Mouse (Mus musculus) kidney, embryonic 14.5 days (tissue): ENCODE measurements around the gene Tenm4. TPM values are rescaled to one million over a fixed set of nuclear protein-coding genes. Genes with fewer than 3 reads are reported as not detected.

ENCODE experiments used
- ATAC-seq: fragments of 200-750 bp; cut with Nextera tagmentation; 2 replicates; pipeline ENCODE4 v1.8.0; 2017; ENCODE audit warnings: moderate number of reproducible peaks, mild to moderate bottlenecking, moderate TSS enrichment, moderate library complexity; ENCODE audit not compliant: low FRiP score, low TSS enrichment
- H3K27ac ChIP-seq: fragments of 300-500 bp; sonication (generic); 2 replicates; pipeline ENCODE4 v1.5.1; 2014; ENCODE audit warnings: low read depth, mild to moderate bottlenecking, low read length, moderate library complexity, mixed read lengths
- H3K27me3 ChIP-seq: fragments of 300-500 bp; sonication (generic); 2 replicates; pipeline ENCODE4 v1.6.1; 2014; ENCODE audit warnings: mild to moderate bottlenecking, low read length; ENCODE audit not compliant: control insufficient read depth, insufficient read depth
- H3K36me3 ChIP-seq: fragments of 300-500 bp; sonication (generic); 2 replicates; pipeline ENCODE4 v1.6.1; 2014; ENCODE audit warnings: low read length, mixed read lengths; ENCODE audit not compliant: control insufficient read depth, insufficient read depth
- H3K4me1 ChIP-seq: fragments of 300-500 bp; sonication (generic); 2 replicates; pipeline ENCODE4 v1.6.1; 2014; ENCODE audit warnings: low read length, mixed read lengths; ENCODE audit not compliant: control insufficient read depth, insufficient read depth
- H3K4me2 ChIP-seq: fragments of 300-500 bp; sonication (generic); replicated peaks from 2 replicates; pipeline ENCODE4 v1.6.1; 2014; ENCODE audit warnings: low read depth, mild to moderate bottlenecking, low read length
- H3K4me3 ChIP-seq: fragments of 300-500 bp; sonication (generic); 2 replicates; pipeline ENCODE4 v1.5.1; 2014; ENCODE audit warnings: mild to moderate bottlenecking, low read length
- H3K9ac ChIP-seq: fragments of 300-500 bp; sonication (generic); 2 replicates; pipeline ENCODE4 v1.6.1; 2014; ENCODE audit warnings: low read depth, mild to moderate bottlenecking, low read length, moderate library complexity
- H3K9me3 ChIP-seq: fragments of 300-500 bp; sonication (generic); 2 replicates; pipeline ENCODE4 v1.6.1; 2016; ENCODE audit warnings: low read length; ENCODE audit not compliant: control insufficient read depth
- WGBS: fragments of 180-500 bp; shearing (Covaris S2); extraction: QIAGEN DNeasy Blood & Tissue Kit; methylation state at CpG from one replicate; pipeline ENCODE4 v1.1.7; 2014; 5-methylcytosine and 5-hydroxymethylcytosine counted together
- polyA plus RNA-seq: library from polyadenylated mRNA; unstranded; fragments of >200 nt; fragmentation: Nextera tagmentation; extraction: Ambion mirVana; gene quantifications from 2 replicates; pipeline ENCODE4 v1.2.1, GENCODE M21; 2014

Tenm4 gene
- polyA plus RNA-seq, 1 experiment from 2014 or later, result 51.0 TPM

DNA sequence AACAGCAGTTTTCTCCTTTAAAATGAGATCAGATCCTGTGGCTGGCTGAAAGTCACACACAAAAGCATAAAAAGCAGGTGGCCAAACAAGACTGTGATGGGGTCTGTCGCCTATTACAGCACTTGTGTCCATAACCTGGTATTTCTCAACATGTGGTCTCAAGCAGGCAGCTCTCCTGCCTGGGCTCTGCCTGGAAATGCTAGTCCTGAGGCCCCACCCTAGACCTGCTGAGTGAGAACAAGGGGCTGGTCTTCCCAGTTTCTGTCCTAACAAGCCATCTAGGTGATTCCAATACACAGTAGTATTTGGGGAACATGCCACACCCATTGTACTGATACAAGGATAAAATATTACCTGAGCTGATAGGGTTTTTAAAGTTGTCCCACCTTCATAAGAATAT is 73.8 kb downstream of the Tenm4 start:
- Histone ChIP-seq H3K27me3 (no peaks in the 10 kb centered on the region), H3K36me3 (no peaks in the 10 kb centered on the region), H3K27ac (no peak overlapping the region), H3K4me1 (no peaks in the 10 kb centered on the region), H3K4me2 (no peak overlapping the region), H3K9me3 (0 out of 2 replicates have a peak, but pooled peaks cover 3% of the 10 kb centered on the region), H3K4me3 (no peak overlapping the region), H3K9ac (no peak overlapping the region)
- WGBS, result 85% methylated on average over 1 of the region's 1 CpGs
- ATAC-seq, result no peak

DNA sequence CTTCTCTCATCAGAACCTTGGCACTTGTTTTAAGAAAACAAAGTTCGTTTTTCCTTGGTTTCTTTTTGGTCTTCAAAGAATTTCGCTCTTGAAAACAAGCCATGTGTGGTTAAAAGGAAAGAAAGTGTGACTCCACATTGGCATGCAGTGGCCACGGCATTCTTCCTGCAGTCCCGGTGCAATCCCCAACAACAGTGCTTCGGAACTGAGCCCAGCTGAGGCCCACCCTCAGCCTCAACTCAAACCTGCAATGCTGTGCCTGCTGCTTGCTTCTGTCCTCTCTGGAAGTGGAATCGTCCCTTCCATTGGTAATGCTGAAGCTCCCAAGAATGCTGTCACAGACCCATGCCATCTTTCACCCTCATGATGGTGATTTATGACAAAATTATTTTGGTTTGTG is 88.6 kb downstream of the Tenm4 start:
- no peak overlapping the region for H3K27ac ChIP-seq
- ATAC-seq, result no peak
- H3K4me1 ChIP-seq, result no peaks in the 10 kb centered on the region
- no peak overlapping the region for H3K9ac ChIP-seq
- H3K4me3 ChIP-seq, result no peak overlapping the region
- H3K36me3 ChIP-seq, result no peaks in the 10 kb centered on the region
- 83% methylated on average over 6 of the region's 6 CpGs for WGBS
- H3K9me3 ChIP-seq, result no peaks in the 10 kb centered on the region
- H3K4me2 ChIP-seq, result no peak overlapping the region
- H3K27me3 ChIP-seq, result no peaks in the 10 kb centered on the region

DNA sequence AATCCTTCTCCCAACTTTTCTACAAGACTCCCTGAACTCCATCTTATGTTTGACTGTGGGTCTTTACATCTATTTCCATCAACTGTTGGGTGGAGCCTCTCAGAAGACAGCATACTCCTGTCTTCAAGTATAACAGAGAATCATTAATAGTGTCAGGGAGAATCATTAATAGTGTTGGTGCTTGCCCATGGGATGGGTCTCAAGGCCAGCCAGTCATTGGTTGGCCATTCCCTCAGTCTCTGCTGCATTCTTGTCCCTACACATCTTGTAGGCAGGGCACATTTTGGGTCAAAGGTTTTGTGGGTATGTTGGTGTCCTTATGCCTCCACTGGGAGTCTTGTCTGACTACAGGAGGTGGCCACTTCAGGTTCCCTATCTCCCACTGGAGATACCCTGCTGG is 91.1 kb downstream of the Tenm4 start:
- Histone ChIP-seq H3K4me1 (no peaks in the 10 kb centered on the region), H3K27ac (no peak overlapping the region), H3K36me3 (no peaks in the 10 kb centered on the region), H3K27me3 (no peaks in the 10 kb centered on the region), H3K4me2 (no peak overlapping the region), H3K9me3 (no peaks in the 10 kb centered on the region), H3K4me3 (no peak overlapping the region), H3K9ac (no peak overlapping the region)
- ATAC-seq, result no peak

DNA sequence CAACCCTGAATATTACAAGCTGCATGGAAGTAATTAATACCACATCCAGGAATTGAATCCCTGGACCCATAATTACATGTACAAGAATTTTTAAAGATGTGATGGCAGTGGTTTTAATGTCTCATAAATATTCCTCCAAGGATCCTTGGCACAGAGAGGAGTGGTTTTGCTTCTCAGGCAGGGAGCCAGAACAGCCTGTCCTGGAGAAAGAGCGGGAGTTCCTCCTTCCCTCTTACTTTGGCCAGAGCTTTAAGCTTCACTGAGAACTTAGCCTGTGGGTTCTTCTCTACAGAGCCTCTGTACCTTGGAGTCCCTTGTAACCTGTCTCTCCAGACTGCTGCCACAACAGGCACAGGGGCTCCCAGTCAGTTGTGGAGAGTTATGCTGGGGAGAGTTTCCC is 94.9 kb downstream of the Tenm4 start:
- no peak overlapping the region for H3K4me2 ChIP-seq
- no peak overlapping the region for H3K9ac ChIP-seq
- H3K27ac ChIP-seq, result no peak overlapping the region
- H3K36me3 ChIP-seq, result no peaks in the 10 kb centered on the region
- no peaks in the 10 kb centered on the region for H3K9me3 ChIP-seq
- ATAC-seq, result no peak
- H3K4me3 ChIP-seq, result no peak overlapping the region
- WGBS, result 71% methylated on average over 1 of the region's 1 CpGs
- H3K4me1 ChIP-seq, result no peaks in the 10 kb centered on the region
- no peaks in the 10 kb centered on the region for H3K27me3 ChIP-seq

DNA sequence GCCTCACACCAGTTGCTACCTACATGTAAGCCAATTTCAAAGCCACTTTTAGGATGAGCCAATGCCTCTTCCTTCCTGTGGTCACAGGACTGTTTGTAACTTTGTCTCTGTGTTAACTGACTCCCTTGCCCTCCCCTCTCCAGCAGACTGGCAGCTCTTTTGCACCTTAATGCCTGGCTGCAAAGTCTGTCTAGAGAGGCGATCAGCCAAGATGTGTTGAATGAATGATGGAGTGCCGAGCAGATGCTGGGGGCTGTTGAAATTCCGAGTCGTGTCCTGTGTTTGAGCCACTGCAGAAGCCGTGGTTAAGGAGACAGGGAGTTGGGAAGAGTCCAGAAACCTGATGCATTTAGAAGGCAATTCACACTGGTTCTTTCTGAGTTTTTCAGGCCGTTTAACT is 96.2 kb downstream of the Tenm4 start:
- Histone ChIP-seq H3K4me2 (no peak overlapping the region), H3K27me3 (no peaks in the 10 kb centered on the region), H3K4me3 (no peak overlapping the region), H3K9ac (no peak overlapping the region), H3K27ac (no peak overlapping the region), H3K4me1 (no peaks in the 10 kb centered on the region), H3K9me3 (no peaks in the 10 kb centered on the region), H3K36me3 (no peaks in the 10 kb centered on the region)
- 22% methylated on average over 6 of the region's 6 CpGs for WGBS
- ATAC-seq, result no peak

DNA sequence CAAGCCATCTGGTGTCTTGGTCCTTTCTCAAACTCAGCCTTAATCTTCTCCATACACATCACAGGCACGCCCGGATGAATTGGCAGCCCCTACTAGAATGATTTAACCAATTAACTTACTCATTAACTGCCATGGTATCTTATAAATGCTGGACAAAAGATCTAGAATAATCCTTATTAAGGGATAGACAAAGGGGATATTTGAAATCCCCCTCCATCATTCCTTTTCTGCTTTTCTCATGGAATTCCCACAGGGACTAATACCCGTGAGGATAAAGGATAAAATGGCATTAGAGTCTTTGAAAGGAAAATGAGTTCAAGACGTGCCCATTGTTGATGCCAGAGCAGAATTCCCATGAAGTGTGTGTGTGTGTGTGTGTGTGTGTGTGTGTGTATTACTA is 99.6 kb downstream of the Tenm4 start:
- WGBS, result 80% methylated on average over 4 of the region's 4 CpGs
- H3K4me3 ChIP-seq, result no peak overlapping the region

DNA sequence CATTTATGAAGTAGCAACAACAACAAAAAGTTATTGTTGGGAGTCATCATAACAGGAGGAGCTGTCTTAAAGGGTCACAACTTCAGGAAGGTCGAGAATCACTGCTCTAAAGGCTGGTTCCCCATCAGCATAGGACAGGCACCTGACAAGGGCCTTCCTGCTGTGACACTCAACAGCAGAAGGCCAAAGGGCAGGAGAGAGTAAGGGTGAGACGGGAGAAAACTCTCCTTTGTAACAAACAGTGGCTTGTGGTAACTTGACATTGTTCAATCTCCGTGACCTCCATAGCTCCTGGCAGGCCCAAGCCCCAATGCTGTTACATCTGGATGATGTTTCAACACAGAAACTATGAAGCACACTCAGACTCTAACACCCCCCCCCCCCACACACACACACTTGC is 101.0 kb downstream of the Tenm4 start:
- ATAC-seq, result no peak
- no peak overlapping the region for H3K4me2 ChIP-seq
- no peak overlapping the region for H3K9ac ChIP-seq
- H3K4me3 ChIP-seq, result no peak overlapping the region
- H3K9me3 ChIP-seq, result no peaks in the 10 kb centered on the region; the same call in 1 of the 2 replicates
- H3K4me1 ChIP-seq, result no peaks in the 10 kb centered on the region
- no peak overlapping the region for H3K27ac ChIP-seq
- 64% methylated on average over 3 of the region's 3 CpGs for WGBS
- H3K27me3 ChIP-seq, result no peaks in the 10 kb centered on the region
- no peaks in the 10 kb centered on the region for H3K36me3 ChIP-seq

More for the DNA sequence above, 99.6 kb downstream of the Tenm4 start:
- Histone ChIP-seq H3K4me2 (no peak overlapping the region), H3K4me1 (no peaks in the 10 kb centered on the region), H3K9ac (no peak overlapping the region), H3K9me3 (no peaks in the 10 kb centered on the region; the same call in 1 of the 2 replicates), H3K27ac (no peak overlapping the region), H3K27me3 (no peaks in the 10 kb centered on the region), H3K36me3 (no peaks in the 10 kb centered on the region)
- no peak for ATAC-seq

DNA sequence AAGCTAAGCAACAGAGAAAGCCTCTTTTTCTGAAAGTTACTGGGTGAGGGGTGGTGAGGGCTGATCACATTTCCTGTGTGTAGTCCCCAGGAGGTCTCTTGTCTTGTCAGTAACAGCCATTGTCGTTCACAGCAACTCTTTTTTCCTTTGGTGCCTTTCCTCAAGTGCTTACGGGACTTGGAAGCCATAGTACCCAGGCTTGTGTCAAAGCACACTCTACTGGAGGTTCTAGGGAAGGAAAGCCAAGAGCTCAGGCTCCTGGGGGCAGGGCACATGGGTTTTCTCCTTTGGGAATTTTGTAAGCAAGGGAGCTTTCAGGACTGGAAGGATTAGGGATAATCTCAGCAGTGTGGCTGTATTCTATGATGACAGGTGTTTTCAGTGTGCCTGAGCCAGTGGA is 103.4 kb downstream of the Tenm4 start:
- ATAC-seq, result no peak

DNA sequence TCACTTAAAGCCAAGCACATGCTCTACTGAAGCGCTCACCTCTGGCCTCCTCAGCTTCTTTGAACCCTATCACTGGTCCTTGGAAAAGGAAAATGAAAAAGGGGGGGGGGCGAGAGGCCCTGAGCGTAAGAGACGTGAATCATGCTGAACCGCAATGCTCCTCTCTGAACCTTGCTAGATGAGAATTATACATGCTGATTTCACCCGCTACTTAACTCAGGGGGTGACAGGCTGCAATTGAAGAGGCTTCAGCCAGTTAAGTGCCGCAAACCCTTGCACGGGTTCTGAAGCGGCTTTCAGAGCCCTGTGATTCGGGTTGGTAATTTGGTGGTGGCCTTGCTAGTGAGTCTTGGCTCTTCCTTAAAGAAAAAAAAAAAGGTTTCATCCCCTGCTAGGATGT is 106.5 kb downstream of the Tenm4 start:
- WGBS, result 66% methylated on average over 10 of the region's 10 CpGs
- H3K4me2 ChIP-seq, result no peak overlapping the region
- no peaks in the 10 kb centered on the region; the same call in 1 of the 2 replicates for H3K9me3 ChIP-seq
- H3K36me3 ChIP-seq, result no peaks in the 10 kb centered on the region
- no peaks in the 10 kb centered on the region for H3K27me3 ChIP-seq
- no peak overlapping the region for H3K4me3 ChIP-seq
- H3K4me1 ChIP-seq, result no peaks in the 10 kb centered on the region
- no peak overlapping the region for H3K9ac ChIP-seq
- no peak overlapping the region for H3K27ac ChIP-seq
- ATAC-seq, result no peak

More for the DNA sequence above, 103.4 kb downstream of the Tenm4 start:
- Histone ChIP-seq H3K27me3 (no peaks in the 10 kb centered on the region), H3K36me3 (no peaks in the 10 kb centered on the region), H3K4me2 (no peak overlapping the region), H3K4me1 (no peaks in the 10 kb centered on the region), H3K4me3 (no peak overlapping the region), H3K9me3 (no peaks in the 10 kb centered on the region; the same call in 1 of the 2 replicates), H3K9ac (no peak overlapping the region), H3K27ac (no peak overlapping the region)
- WGBS, result 90% methylated on average over 2 of the region's 2 CpGs

DNA sequence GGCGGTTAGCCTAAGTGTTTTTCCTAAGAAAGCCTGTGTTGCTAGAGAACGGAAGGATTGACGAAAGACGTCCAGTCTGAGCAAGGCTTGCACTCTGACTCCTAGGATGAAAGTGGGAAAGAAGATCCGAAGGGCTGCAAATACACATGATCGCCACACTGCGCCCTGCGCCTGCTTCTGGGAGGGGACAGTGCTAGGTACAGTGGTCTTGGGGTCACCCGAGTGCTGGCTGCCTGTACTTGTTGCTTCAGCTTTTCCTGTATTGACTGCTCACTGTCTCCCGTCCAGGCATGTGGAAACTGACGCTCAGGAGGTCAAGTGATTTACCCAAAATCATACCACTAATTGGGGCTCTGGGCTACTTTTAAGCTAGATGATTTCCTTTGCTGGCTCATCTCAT is 107.3 kb downstream of the Tenm4 start:
- H3K4me2 ChIP-seq, result no peak overlapping the region
- H3K36me3 ChIP-seq, result no peaks in the 10 kb centered on the region
- ATAC-seq, result no peak
- H3K9ac ChIP-seq, result no peak overlapping the region
- no peaks in the 10 kb centered on the region for H3K27me3 ChIP-seq
- 89% methylated on average over 11 of the region's 11 CpGs for WGBS
- H3K4me3 ChIP-seq, result no peak overlapping the region
- H3K27ac ChIP-seq, result no peak overlapping the region
- H3K4me1 ChIP-seq, result no peaks in the 10 kb centered on the region
- no peaks in the 10 kb centered on the region; the same call in 1 of the 2 replicates for H3K9me3 ChIP-seq
